Mouse (Mus musculus) testis, adult 2 months (tissue): ENCODE data around the gene Vamp4. TPM values are rescaled to one million over a fixed set of nuclear protein-coding genes. Genes with fewer than 3 reads are reported as not detected.
A peak's percentile ranks its signal among the peaks of the same experiment; 100 is the strongest.
"Not testable (repeated sequence)": the region's sequence is repeated elsewhere in the genome, so short reads cannot be mapped to it uniquely, and the experiment has no call there.

Source experiments
- H3K27ac ChIP-seq: fragments of 200-500 bp; 2 replicates; pipeline ENCODE4 v1.5.1; 2012; ENCODE audit warnings: low read depth, low read length; ENCODE audit not compliant: control insufficient read depth, insufficient read depth
- H3K27me3 ChIP-seq: fragments of 200-500 bp; 2 replicates; pipeline ENCODE4 v1.6.1; 2012; ENCODE audit warnings: mild to moderate bottlenecking, low read length, moderate library complexity; ENCODE audit not compliant: control insufficient read depth, insufficient read depth
- H3K36me3 ChIP-seq: fragments of 200-500 bp; 2 replicates; pipeline ENCODE4 v1.6.1; 2012; ENCODE audit warnings: mild to moderate bottlenecking, low read length; ENCODE audit not compliant: control insufficient read depth, insufficient read depth
- H3K4me1 ChIP-seq: fragments of 200-500 bp; 2 replicates; pipeline ENCODE4 v1.6.1; 2012; ENCODE audit warnings: low read length; ENCODE audit not compliant: control insufficient read depth, insufficient read depth
- H3K4me3 ChIP-seq: fragments of 200-500 bp; 2 replicates; pipeline ENCODE4 v1.5.1; 2012; ENCODE audit warnings: low read depth, mild to moderate bottlenecking, low read length, moderate library complexity, mixed read lengths; ENCODE audit not compliant: control insufficient read depth
- CTCF ChIP-seq: fragments of 200-500 bp; IDR thresholded peaks from 2 replicates; pipeline ENCODE4 v1.5.1; 2012; ENCODE audit warnings: low read depth, mild to moderate bottlenecking, inconsistent platforms, low read length, moderate library complexity; ENCODE audit not compliant: control insufficient read depth, insufficient read depth, insufficient replicate concordance
- POLR2A ChIP-seq: fragments of 200-500 bp; IDR thresholded peaks from 2 replicates; pipeline ENCODE4 v1.6.1; 2012; ENCODE audit warnings: low read depth, mild to moderate bottlenecking, inconsistent platforms, low read length, moderate library complexity; ENCODE audit not compliant: control insufficient read depth
- polyA plus RNA-seq: library from polyadenylated mRNA; depleted of rRNA; stranded (reverse); fragments of >200 nt; gene quantifications from 2 replicates; pipeline ENCODE4 v1.2.3, GENCODE M21; 2012

Gene Vamp4
- polyA plus RNA-seq, 1 experiment = 24.5 TPM

- no peak overlapping the region for H3K4me3 ChIP-seq
- H3K36me3 ChIP-seq = no peaks in the 10 kb centered on the region
- TF ChIP-seq CTCF (no peak), POLR2A (no peak)
- H3K27ac ChIP-seq = no peak overlapping the region
- no peaks in the 10 kb centered on the region for H3K4me1 ChIP-seq
- H3K27me3 ChIP-seq = no peaks in the 10 kb centered on the region
Observed at GRCm38 (mm10) chr1:162609633-162610250, 39.4 kb downstream of the Vamp4 start.

- no peak for TF ChIP-seq POLR2A
- TF ChIP-seq CTCF = no peak
- Histone ChIP-seq H3K27me3 (no peaks in the 10 kb centered on the region), H3K36me3 (no peaks in the 10 kb centered on the region), H3K4me1 (no peaks in the 10 kb centered on the region), H3K27ac (no peak overlapping the region), H3K4me3 (no peak overlapping the region)
Observed at GRCm38 (mm10) chr1:162611191-162611590, 40.9 kb downstream of the Vamp4 start.

GRCm38 (mm10) chr1:162615511-162615910 lies 45.2 kb downstream of the Vamp4 start:
- no peaks in the 10 kb centered on the region for H3K36me3 ChIP-seq
- TF ChIP-seq CTCF (no peak), POLR2A (no peak)
- no peak overlapping the region for H3K4me3 ChIP-seq
- H3K27ac ChIP-seq = no peak overlapping the region
- H3K27me3 ChIP-seq = no peaks in the 10 kb centered on the region
- H3K4me1 ChIP-seq = no peaks in the 10 kb centered on the region

- Histone ChIP-seq H3K36me3 (no peaks in the 10 kb centered on the region), H3K4me1 (peaks cover 2% of the 10 kb centered on the region; the same call in 1 of the 2 replicates), H3K27ac (no peak overlapping the region), H3K4me3 (no peak overlapping the region), H3K27me3 (no peaks in the 10 kb centered on the region)
- TF ChIP-seq POLR2A (no peak), CTCF (peak; percentile 17; the same call in 1 of the 2 replicates)
Observed at GRCm38 (mm10) chr1:162620487-162620886, 50.2 kb downstream of the Vamp4 start.

GRCm38 (mm10) chr1:162623895-162624294 lies 53.6 kb downstream of the Vamp4 start:
- no peaks in the 10 kb centered on the region for H3K27me3 ChIP-seq
- H3K4me3 ChIP-seq = no peak overlapping the region
- TF ChIP-seq POLR2A = no peak
- H3K27ac ChIP-seq = no peak overlapping the region
- no peaks in the 10 kb centered on the region for H3K36me3 ChIP-seq
- peaks cover 2% of the 10 kb centered on the region; the same call in 1 of the 2 replicates for H3K4me1 ChIP-seq

- H3K4me3 ChIP-seq = no peak overlapping the region
- no peaks in the 10 kb centered on the region for H3K36me3 ChIP-seq
- no peak overlapping the region for H3K27ac ChIP-seq
- no peaks in the 10 kb centered on the region for H3K27me3 ChIP-seq
- TF ChIP-seq CTCF (no peak), POLR2A (no peak)
- H3K4me1 ChIP-seq = peaks cover 2% of the 10 kb centered on the region; the same call in 1 of the 2 replicates
Observed at GRCm38 (mm10) chr1:162625229-162625628, 54.9 kb downstream of the Vamp4 start.

- not testable (repeated sequence) for H3K27me3 ChIP-seq, H3K4me1 ChIP-seq, H3K4me3 ChIP-seq, H3K27ac ChIP-seq, H3K36me3 ChIP-seq
Observed at GRCm38 (mm10) chr1:162627821-162628220, 57.5 kb downstream of the Vamp4 start.

- not testable (repeated sequence) for H3K4me3 ChIP-seq, H3K36me3 ChIP-seq, H3K27me3 ChIP-seq, H3K27ac ChIP-seq, H3K4me1 ChIP-seq
Observed at GRCm38 (mm10) chr1:162628326-162628725, 58.0 kb downstream of the Vamp4 start.

- H3K27ac ChIP-seq, H3K27me3 ChIP-seq, H3K36me3 ChIP-seq, H3K4me3 ChIP-seq, H3K4me1 ChIP-seq: not testable (repeated sequence)
Observed at GRCm38 (mm10) chr1:162635291-162635931, 65.1 kb downstream of the Vamp4 start.
